Mouse (Mus musculus) midbrain, embryonic 15.5 days (tissue): ENCODE results near the gene Uckl1. TPM values are rescaled to one million over a fixed set of nuclear protein-coding genes. Genes with fewer than 3 reads are reported as not detected.
A peak's percentile ranks its signal among the peaks of the same experiment; 100 is the strongest.

Source experiments
- ATAC-seq: fragments of 200-750 bp; cut with Nextera tagmentation; replicated peaks from 2 replicates; pipeline ENCODE4 v1.8.0; 2017; ENCODE audit warnings: moderate TSS enrichment
- H3K27ac ChIP-seq: fragments of 300-500 bp; sonication (generic); 2 replicates; pipeline ENCODE4 v1.5.1; 2015; ENCODE audit warnings: mild to moderate bottlenecking, inconsistent platforms
- H3K27me3 ChIP-seq: fragments of 300-500 bp; sonication (generic); replicated peaks from 2 replicates; pipeline ENCODE4 v1.6.1; 2015; ENCODE audit warnings: inconsistent platforms
- H3K36me3 ChIP-seq: fragments of 300-500 bp; sonication (generic); replicated peaks from 2 replicates; pipeline ENCODE4 v1.6.1; 2015; ENCODE audit warnings: inconsistent platforms
- H3K4me1 ChIP-seq: fragments of 300-500 bp; sonication (generic); 2 replicates; pipeline ENCODE4 v1.6.1; 2015; ENCODE audit warnings: inconsistent platforms
- H3K4me2 ChIP-seq: fragments of 300-500 bp; sonication (generic); 2 replicates; pipeline ENCODE4 v1.6.1; 2015; ENCODE audit warnings: inconsistent platforms, mild to moderate bottlenecking, moderate library complexity
- H3K4me3 ChIP-seq: fragments of 300-500 bp; sonication (generic); 2 replicates; pipeline ENCODE4 v1.5.1; 2015; ENCODE audit warnings: mild to moderate bottlenecking, inconsistent platforms
- H3K9ac ChIP-seq: fragments of 300-500 bp; sonication (generic); 2 replicates; pipeline ENCODE4 v1.6.1; 2015; ENCODE audit warnings: mild to moderate bottlenecking, inconsistent platforms
- H3K9me3 ChIP-seq: fragments of 300-500 bp; sonication (generic); 2 replicates; pipeline ENCODE4 v1.6.1; 2016; ENCODE audit warnings: inconsistent platforms
- WGBS: fragments of 180-500 bp; shearing (Covaris S2); methylation state at CpG from one replicate; pipeline ENCODE4 v1.1.7; 2015; ENCODE audit warnings: mixed read lengths; 5-methylcytosine and 5-hydroxymethylcytosine counted together
- polyA plus RNA-seq: library from polyadenylated mRNA; unstranded; fragments of >200 nt; fragmentation: Nextera tagmentation; extraction: Ambion mirVana; gene quantifications from 2 replicates; pipeline ENCODE4 v1.2.1, GENCODE M21; 2015

Uckl1 gene
- polyA plus RNA-seq, 1 experiment from 2014 or later = 77.2 TPM

DNA sequence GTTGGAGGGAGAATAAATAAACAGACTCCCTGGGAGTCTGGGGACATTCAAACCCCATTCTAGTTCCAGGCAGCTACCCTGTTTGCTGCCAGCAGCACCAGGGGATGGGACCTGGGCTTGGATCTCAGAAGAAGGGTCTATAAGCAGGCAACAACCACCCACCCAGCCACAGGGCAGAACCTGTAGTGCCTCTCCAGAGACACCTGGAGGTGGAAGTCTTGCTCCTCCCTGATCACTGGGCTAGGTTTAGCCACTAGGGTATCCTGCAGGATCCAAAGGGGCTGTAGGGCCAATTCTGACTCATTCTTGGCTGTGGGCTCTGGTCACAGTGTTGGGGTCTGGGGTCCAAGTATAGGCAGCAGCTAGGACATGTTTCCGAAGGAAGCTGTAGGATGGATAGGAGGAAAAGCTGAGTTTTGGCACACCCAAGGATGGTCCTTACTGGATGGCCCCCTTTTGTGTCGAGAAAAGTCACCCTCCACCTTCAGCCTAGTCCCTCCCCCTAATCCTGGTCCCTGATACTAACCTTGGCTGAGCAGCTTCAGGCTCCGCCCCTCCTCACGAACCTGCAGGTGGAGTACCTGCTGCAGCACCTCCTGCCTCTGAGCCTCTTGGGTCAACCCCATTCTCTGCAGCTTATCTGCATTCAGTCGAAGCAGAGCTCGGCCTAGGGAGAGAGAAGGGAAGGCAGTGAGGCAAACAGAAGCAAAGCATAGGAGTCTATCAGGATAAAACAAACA lies 11.7 kb upstream of the Uckl1 start:
- WGBS = 69% methylated on average over 6 of the region's 6 CpGs
- no peaks in the 10 kb centered on the region for H3K27me3 ChIP-seq
- peaks cover 47% of the 10 kb centered on the region for H3K4me1 ChIP-seq
- no peak overlapping the region for H3K4me2 ChIP-seq
- no peak overlapping the region for H3K9ac ChIP-seq
- H3K36me3 ChIP-seq = no peaks in the 10 kb centered on the region; the same call in 1 of the 2 replicates
- no peak overlapping the region for H3K4me3 ChIP-seq
- no peaks in the 10 kb centered on the region for H3K9me3 ChIP-seq
- no peak overlapping the region for H3K27ac ChIP-seq
- ATAC-seq = no peak

DNA sequence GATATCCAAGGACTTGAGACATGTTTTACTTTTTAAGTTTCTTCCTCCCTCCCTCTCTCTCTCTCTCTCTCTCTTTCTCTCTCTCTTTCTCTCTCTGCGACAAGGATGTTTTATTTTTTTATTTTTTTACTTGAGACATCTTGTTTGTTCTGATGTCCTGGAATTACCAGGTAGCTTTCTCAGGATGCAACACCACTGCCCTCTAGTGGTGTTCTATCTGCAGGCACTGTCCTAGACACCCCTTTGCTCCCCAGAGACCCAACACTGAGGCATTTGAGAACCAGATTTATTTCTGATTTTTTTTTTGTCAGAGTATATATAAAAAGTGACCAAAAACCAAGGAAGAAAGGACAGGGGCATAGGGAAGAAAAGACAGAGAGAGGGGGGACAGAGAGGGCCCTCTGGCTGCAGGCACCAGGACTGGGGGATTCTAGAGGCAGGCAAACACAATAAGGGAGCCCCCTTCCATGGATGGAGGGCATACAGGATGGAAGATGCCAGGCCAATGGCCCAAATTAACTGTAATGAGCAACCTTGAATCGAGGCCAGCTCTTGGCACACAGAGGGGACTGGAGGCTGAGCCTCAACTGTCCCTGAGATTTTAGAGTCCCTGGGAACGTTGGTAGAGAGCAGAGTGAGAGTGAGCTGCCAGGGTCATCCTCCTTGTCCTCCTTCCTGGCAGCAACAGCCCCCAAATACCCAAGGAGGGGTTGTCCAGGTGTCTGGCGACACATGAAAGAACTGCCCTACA lies 10.4 kb upstream of the Uckl1 start:
- no peaks in the 10 kb centered on the region for H3K27me3 ChIP-seq
- H3K27ac ChIP-seq = no peak overlapping the region
- H3K4me1 ChIP-seq = peaks cover 52% of the 10 kb centered on the region
- no peak overlapping the region for H3K9ac ChIP-seq
- no peak for ATAC-seq
- H3K4me2 ChIP-seq = no peak overlapping the region
- no peak overlapping the region for H3K4me3 ChIP-seq
- H3K9me3 ChIP-seq = no peaks in the 10 kb centered on the region
- no peaks in the 10 kb centered on the region; the same call in 1 of the 2 replicates for H3K36me3 ChIP-seq
- WGBS = 79% methylated on average over 4 of the region's 4 CpGs

DNA sequence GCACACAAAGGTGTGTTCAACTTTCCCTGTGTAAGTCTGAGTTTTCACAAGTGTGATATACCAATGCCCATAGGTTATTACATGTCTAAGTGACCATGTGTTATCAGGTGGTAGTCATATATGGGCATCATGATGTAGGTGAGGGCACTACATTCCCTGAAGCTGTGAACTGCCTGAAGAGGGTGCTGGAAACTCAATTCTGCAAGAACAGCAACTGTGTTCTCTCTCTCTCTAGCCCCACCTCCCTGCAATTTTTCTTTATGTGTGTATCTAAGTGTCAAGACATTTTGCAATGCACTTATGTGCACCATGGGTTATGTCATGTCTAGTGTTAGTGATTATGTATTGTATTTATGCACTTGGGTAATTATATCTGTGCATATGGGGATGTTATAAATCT lies 9.2 kb upstream of the Uckl1 start:
- peaks cover 44% of the 10 kb centered on the region for H3K4me1 ChIP-seq
- H3K36me3 ChIP-seq = peaks cover 7% of the 10 kb centered on the region; the same call in 1 of the 2 replicates
- no peaks in the 10 kb centered on the region for H3K27me3 ChIP-seq
- H3K9me3 ChIP-seq = no peaks in the 10 kb centered on the region
- H3K9ac ChIP-seq = no peak overlapping the region
- no peak for ATAC-seq
- H3K27ac ChIP-seq = no peak overlapping the region
- no peak overlapping the region for H3K4me3 ChIP-seq
- no peak overlapping the region for H3K4me2 ChIP-seq

DNA sequence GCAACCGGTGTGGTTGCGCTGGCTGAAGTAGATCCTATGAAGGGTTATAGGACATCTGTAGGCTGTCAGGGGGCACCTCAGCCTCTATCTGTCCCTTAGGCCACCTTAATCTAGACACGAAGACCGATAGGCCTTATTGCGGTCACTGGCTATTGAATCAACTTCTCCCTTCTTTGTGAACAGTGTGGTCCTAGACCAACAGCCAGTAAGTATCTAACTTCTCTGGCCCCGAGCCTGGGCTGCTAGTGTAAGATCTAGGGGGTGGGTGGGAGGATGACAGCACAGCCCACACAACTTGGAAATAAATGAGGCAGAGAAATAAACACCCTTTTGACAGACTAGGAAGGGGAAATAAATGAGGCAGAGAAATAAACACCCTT lies 8.3 kb upstream of the Uckl1 start:
- no peaks in the 10 kb centered on the region for H3K9me3 ChIP-seq
- H3K4me2 ChIP-seq = peak overlapping the region; percentile 82
- WGBS = 8% methylated on average over 6 of the region's 6 CpGs
- peaks cover 39% of the 10 kb centered on the region for H3K4me1 ChIP-seq
- H3K27me3 ChIP-seq = no peaks in the 10 kb centered on the region
- peak overlapping the region; percentile 92 for H3K9ac ChIP-seq
- H3K36me3 ChIP-seq = peaks cover 12% of the 10 kb centered on the region; the same call in 1 of the 2 replicates
- H3K27ac ChIP-seq = peak overlapping the region; percentile 94
- ATAC-seq = peak; percentile 48
- H3K4me3 ChIP-seq = peak overlapping the region; percentile 87

DNA sequence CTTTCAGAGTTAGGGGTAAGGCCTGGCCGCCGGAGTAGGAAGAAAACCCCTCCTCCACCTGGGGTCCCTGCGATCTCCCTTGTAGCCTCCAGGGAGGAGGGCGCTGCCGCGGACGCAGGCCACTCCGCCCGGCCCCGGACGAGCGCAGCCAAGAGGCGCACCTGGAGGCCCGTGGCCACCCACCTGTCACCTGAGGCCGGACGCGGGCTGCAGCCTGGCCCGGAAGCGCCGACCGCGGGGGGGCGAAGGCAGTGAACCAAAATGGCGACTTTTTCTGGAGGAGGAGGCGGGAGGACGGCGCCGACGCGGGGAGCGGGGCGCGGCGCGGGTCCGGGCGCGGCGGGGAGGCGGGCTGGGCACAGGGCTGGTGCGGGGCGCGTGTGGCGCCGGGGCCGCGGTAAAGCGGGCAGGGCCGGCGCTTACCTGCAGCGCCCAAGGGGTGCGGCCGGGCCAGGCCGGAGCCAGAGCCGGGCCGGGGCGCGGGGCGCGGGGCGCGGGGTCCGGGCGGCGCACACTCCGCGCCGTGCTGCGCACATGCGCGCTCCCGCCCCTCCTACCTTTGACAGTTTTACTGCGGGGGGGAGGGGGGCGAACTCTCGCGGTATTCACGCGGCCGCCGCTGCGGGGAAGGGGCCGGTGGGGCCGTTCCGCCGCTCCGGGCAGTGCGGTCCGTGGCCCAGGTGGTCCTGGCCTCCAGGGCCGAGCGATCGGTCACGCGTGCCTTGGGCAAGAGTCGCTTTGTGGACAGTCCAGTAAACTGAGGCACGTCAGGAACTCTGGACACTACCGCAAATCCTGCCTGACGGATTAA lies 7.7 kb upstream of the Uckl1 start, which contains the start of gene Zfp512b:
Zfp512b (minus strand) TSS at position 573 of the 811 bp plus-strand sequence.
- Histone ChIP-seq H3K4me1 (peaks cover 33% of the 10 kb centered on the region), H3K4me2 (peak within 1 kb of the TSS; percentile 82), H3K9ac (peak within 1 kb of the TSS; percentile 92), H3K27ac (peak within 1 kb of the TSS; percentile 94), H3K27me3 (no peaks in the 10 kb centered on the region), H3K9me3 (no peaks in the 10 kb centered on the region), H3K36me3 (peaks cover 18% of the 10 kb centered on the region; the same call in 1 of the 2 replicates), H3K4me3 (peak within 1 kb of the TSS; percentile 87)
- ATAC-seq = peak; percentile 84
- WGBS = under 1% methylated on average over 86 of the region's 97 CpGs

DNA sequence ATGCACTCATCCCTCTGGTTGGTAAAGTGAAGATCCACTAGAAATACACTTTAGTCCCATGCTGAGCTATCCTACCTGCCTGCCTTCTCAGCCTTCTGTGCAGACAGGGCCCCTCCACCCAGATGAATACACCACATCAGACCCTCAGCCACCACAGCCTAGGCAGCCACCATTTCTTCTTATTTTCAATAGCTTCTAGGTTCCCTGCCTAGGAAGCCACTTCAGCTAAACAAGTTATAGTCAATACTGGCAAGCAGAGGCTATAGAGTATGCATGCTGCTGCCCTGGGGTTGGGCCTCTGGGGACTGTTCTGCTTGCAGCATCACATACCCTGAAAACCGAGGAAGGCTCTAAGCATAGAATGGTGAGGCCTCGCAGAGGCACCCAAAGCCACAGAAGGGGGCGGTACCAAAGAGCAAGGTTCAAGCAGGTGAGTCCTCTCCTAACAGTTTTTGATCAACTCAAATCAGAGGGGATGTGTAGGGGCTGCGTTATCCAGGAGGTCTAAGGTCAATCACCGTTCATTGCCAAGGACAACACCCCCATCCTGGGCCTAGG lies 6.9 kb upstream of the Uckl1 start, which contains the start of gene Prpf6:
Prpf6 (plus strand) TSS at position 341 of the 558 bp plus-strand sequence.
- peak within 1 kb of the TSS; percentile 82 for H3K4me2 ChIP-seq
- WGBS = 19% methylated on average over 5 of the region's 5 CpGs
- H3K9me3 ChIP-seq = no peaks in the 10 kb centered on the region
- peaks cover 27% of the 10 kb centered on the region for H3K36me3 ChIP-seq
- H3K9ac ChIP-seq = peak within 1 kb of the TSS; percentile 92
- H3K4me3 ChIP-seq = peak within 1 kb of the TSS; percentile 87
- peak within 1 kb of the TSS; percentile 94 for H3K27ac ChIP-seq
- peaks cover 27% of the 10 kb centered on the region for H3K4me1 ChIP-seq
- no peaks in the 10 kb centered on the region for H3K27me3 ChIP-seq
- peak; percentile 12; the same call in 1 of the 2 replicates for ATAC-seq

DNA sequence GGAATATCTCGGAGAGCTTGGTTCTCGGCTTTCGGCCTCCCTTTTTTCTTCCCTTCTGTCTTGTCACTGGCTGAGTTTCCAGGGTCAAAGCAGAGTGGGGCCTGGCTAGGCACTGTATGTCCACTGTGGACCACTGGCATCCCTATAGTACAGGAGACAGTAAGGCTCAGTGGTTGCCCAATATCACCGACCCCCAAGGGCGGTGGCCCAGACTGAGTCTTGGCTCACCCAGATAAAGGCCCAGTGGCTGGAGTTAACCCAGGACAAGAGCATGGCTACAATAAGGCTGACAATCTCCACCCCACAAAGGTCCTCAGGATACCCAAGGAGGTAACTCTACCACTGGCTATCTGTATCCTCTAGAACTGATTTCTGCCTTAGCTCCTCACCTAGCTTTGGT lies 5.8 kb upstream of the Uckl1 start:
- H3K27me3 ChIP-seq = no peaks in the 10 kb centered on the region
- peak overlapping the region; percentile 82; the same call in 1 of the 2 replicates for H3K4me2 ChIP-seq
- H3K36me3 ChIP-seq = peaks cover 38% of the 10 kb centered on the region
- H3K9me3 ChIP-seq = no peaks in the 10 kb centered on the region
- H3K27ac ChIP-seq = no peak overlapping the region
- ATAC-seq = no peak
- peaks cover 27% of the 10 kb centered on the region for H3K4me1 ChIP-seq
- 93% methylated on average over 5 of the region's 5 CpGs for WGBS
- H3K9ac ChIP-seq = no peak overlapping the region
- H3K4me3 ChIP-seq = no peak overlapping the region

DNA sequence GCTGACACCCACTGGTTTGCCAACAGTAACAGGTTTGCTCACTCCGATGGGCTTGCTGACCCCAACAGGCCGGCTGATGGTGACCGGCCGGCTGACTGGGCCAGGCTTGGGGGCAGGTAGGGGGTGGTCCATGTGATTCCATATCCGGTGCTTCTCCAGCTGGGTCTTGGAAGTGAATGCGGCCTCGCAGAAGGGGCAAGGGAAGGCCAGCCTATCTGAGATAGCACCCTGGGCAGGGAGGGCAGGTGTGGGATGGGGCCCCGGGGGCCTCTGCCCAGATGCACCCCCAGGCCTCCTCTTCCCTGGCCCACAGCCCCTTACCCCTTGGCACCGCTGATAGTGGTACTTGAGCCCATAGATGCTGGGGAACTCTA lies 5.0 kb upstream of the Uckl1 start:
- WGBS = 93% methylated on average over 9 of the region's 9 CpGs
- peaks cover 41% of the 10 kb centered on the region for H3K36me3 ChIP-seq
- no peaks in the 10 kb centered on the region for H3K9me3 ChIP-seq
- H3K4me1 ChIP-seq = peaks cover 23% of the 10 kb centered on the region
- no peak overlapping the region for H3K9ac ChIP-seq
- no peak for ATAC-seq
- H3K4me3 ChIP-seq = no peak overlapping the region
- no peaks in the 10 kb centered on the region for H3K27me3 ChIP-seq
- no peak overlapping the region for H3K4me2 ChIP-seq
- no peak overlapping the region for H3K27ac ChIP-seq

DNA sequence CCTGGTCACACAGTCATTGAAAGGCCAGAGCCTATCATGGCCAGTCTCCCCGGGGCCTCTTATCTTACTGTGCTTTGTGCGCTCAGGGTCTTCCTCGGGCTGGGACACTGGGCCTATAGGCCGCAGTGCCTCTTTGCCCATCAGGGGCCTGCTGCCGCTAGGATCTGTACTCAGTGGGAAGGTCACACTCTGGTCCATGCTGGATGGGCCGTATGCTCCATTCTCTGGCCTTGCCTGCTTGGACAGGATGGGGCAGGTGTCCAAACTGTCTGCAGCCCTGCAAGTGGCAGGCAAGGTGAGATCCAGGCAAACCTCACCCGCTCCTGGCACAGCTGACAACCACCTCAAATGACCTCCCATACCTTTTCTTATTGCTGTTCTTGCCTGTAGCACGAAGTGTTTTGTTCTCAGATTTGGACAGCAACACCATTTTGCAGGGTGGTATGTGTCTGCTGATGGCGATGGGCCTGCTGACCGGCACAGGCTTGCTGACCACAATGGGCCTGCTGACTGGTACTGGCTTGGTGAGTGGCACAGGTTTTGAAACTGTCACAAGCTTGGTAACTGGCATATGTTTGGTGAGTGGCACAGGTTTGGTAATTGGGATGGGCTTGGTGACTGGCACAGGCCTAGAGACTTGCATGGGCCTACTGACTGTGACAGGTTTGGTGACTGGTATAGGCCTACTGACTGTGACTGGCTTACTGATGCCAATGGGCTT lies 4.5 kb upstream of the Uckl1 start:
- Histone ChIP-seq H3K4me3 (no peak overlapping the region), H3K9me3 (no peaks in the 10 kb centered on the region), H3K27ac (no peak overlapping the region), H3K4me2 (no peak overlapping the region), H3K27me3 (no peaks in the 10 kb centered on the region), H3K4me1 (peaks cover 23% of the 10 kb centered on the region), H3K9ac (no peak overlapping the region), H3K36me3 (peaks cover 46% of the 10 kb centered on the region)
- 92% methylated on average over 10 of the region's 10 CpGs for WGBS
- no peak for ATAC-seq

DNA sequence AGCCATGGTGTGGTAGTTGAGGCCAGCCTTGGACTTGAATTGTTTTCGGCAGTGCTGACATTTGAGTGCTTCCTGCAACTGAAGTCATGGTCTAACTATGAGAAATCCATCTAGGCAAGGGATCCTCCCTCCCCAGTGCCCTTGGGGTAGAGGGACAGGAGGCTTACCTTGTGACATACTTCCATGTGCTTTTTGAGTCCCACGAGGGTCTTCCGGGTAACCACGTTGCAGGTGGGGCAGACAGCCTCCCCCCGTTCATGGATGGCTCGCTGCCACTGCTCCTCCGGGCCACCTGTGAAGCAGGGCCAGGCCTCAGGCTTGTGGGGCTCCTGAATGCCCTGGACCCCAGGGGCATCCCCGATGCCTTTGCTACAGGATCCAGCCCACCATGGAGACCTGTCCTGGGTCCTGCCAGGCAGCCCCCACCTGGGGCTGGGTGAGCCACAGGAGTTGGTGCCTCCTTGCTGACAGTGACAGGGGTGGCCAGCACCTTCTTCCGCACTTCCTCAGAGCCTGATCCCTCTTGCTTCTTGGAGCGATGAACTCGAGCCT lies 3.6 kb upstream of the Uckl1 start:
- Histone ChIP-seq H3K4me2 (no peak overlapping the region), H3K4me3 (no peak overlapping the region), H3K9ac (no peak overlapping the region), H3K36me3 (peaks cover 49% of the 10 kb centered on the region), H3K9me3 (no peaks in the 10 kb centered on the region), H3K4me1 (peaks cover 22% of the 10 kb centered on the region), H3K27me3 (no peaks in the 10 kb centered on the region), H3K27ac (no peak overlapping the region)
- 90% methylated on average over 11 of the region's 11 CpGs for WGBS
- no peak for ATAC-seq

DNA sequence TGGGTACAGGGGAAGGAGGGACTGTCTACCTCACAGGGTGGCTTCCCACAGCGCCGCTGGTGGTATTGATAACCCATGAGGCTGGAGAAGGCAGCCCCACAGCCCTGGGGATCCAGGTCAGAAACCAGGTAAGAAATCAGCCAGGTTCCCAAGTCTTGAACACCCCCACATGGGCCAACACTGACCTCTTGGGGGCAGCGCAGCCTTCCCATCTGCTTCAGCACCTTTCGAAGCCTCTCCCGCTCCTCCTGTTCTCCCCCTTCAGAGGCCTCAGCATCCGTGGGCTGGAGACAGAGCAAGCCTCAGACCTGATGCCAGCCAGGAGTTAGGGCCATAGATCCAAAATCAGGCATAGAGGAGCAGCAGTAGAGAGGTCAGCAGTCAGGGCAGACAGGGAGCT lies 3.1 kb upstream of the Uckl1 start:
- Histone ChIP-seq H3K4me2 (no peak overlapping the region), H3K4me1 (peaks cover 17% of the 10 kb centered on the region), H3K36me3 (peaks cover 53% of the 10 kb centered on the region), H3K9me3 (no peaks in the 10 kb centered on the region), H3K27ac (no peak overlapping the region), H3K27me3 (no peaks in the 10 kb centered on the region), H3K4me3 (no peak overlapping the region), H3K9ac (no peak overlapping the region)
- WGBS = 84% methylated on average over 6 of the region's 6 CpGs
- ATAC-seq = no peak
